Mouse (Mus musculus): ENCODE data around the gene Tmem175. TPM values are rescaled to one million over a fixed set of nuclear protein-coding genes. Genes with fewer than 3 reads are reported as not detected.
A peak's percentile ranks its signal among the peaks of the same experiment; 100 is the strongest.

Tmem175 gene
- total and polyA plus RNA-seq, 2 experiments from 2014 or later = 12.3 to 24.5 TPM

DNA sequence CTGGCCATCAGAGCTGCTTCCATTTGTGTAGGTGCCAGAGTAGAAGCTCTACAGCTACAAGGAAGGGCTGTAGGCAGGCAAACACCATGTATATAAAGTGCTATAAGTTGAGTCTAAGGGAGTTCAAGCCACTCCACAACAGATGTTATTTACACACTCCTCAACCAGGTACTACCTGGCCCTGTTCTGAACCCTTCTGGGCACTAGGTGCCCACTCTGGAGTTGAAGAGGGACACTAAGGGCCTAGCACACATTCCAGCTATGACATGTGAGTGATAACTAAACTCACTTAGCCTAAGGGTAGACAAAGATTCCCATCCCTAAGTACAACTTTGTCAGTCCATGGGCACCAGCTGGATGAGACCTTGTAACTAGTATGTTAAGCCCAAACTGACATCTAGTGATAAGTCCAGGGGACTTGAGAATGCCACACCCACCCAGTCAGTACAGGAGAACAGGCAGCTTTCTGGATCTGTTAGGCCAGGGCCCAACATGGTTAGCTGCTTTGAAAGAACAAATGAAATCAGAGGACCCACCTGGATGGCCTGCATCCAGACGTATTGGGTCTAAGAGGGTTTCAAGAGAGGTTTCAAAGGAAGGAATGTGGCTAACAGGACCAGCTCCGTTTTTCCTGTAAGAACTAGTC, 18.4 kb downstream of the Tmem175 start:
- no peak for TF ChIP-seq CTCF (IDR thresholded peaks at IDR 0.05; ENCODE audit: low read depth)
- no peak for TF ChIP-seq EP300 (IDR thresholded peaks at IDR 0.05; ENCODE audit: low read depth)
- no peaks in the 10 kb centered on the region for H3K4me1 ChIP-seq (ENCODE audit: control insufficient read depth, insufficient read depth)
- H3K4me2 ChIP-seq (ENCODE audit: low read depth, low read length) = no peak overlapping the region
- no peak overlapping the region for H3K27ac ChIP-seq (ENCODE audit: low read depth)
- no peak for DNase-seq (ENCODE audit: low spot score)
- no peak overlapping the region for H3K9ac ChIP-seq (replicated peaks; ENCODE audit: low read depth, low read length)
- H3K36me3 ChIP-seq (replicated peaks; ENCODE audit: control insufficient read depth, insufficient read depth, low read length) = peaks cover 66% of the 10 kb centered on the region
- no peak for ATAC-seq (ENCODE audit: insufficient read depth, low read depth)
- no peak overlapping the region for H3K4me3 ChIP-seq (ENCODE audit: low read depth, low read length)
- WGBS = 78% methylated on average over 2 of the region's 2 CpGs
- no peaks in the 10 kb centered on the region for H3K9me3 ChIP-seq (replicated peaks; ENCODE audit: control insufficient read depth, low read length)
- no peaks in the 10 kb centered on the region for H3K27me3 ChIP-seq (ENCODE audit: control insufficient read depth, insufficient read depth, low read length)

DNA sequence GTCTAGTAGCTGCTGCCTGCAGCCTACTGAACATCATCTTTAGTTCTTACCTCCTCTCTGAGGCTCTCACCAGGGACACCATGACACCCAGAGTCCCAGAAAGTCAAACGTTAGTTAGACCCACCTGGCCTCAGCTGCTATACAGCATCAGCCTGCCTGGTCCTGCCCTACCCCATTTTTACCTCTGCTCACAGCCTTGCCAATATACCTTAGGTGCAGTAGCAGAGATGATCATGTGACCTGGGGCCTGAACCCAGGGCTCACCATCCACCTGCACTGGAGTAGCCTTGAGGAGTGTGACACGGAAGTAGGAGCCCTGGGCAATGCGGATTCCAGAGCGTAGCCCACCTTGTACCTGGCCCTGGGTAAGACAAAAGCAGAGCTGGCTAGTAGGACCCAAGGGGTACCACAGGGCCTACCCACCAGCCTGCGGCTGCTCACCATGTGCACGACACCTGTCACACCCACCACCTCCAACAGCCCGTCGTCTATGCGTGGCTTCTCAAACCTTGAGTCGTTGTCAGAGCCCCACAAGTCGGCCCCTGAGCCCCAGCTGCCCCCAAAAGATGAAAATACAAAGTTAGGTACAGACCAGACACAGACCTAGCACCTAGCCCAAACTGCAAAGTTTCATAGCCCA, 19.5 kb downstream of the Tmem175 start:
- H3K9me3 ChIP-seq (replicated peaks; ENCODE audit: control insufficient read depth, low read length) = no peaks in the 10 kb centered on the region
- no peak overlapping the region for H3K4me2 ChIP-seq (ENCODE audit: low read depth, low read length)
- ATAC-seq (ENCODE audit: insufficient read depth, low read depth) (no peak), DNase-seq (ENCODE audit: low spot score) (no peak)
- no peak overlapping the region for H3K9ac ChIP-seq (replicated peaks; ENCODE audit: low read depth, low read length)
- H3K27me3 ChIP-seq (ENCODE audit: control insufficient read depth, insufficient read depth, low read length) = no peaks in the 10 kb centered on the region
- H3K27ac ChIP-seq (ENCODE audit: low read depth) = no peak overlapping the region
- no peak overlapping the region for H3K4me3 ChIP-seq (ENCODE audit: low read depth, low read length)
- 89% methylated on average over 11 of the region's 11 CpGs for WGBS
- peaks cover 73% of the 10 kb centered on the region for H3K36me3 ChIP-seq (replicated peaks; ENCODE audit: control insufficient read depth, insufficient read depth, low read length)
- TF ChIP-seq EP300 (IDR thresholded peaks at IDR 0.05; ENCODE audit: low read depth) = no peak
- TF ChIP-seq CTCF (IDR thresholded peaks at IDR 0.05; ENCODE audit: low read depth) = no peak
- H3K4me1 ChIP-seq (ENCODE audit: control insufficient read depth, insufficient read depth) = no peaks in the 10 kb centered on the region

DNA sequence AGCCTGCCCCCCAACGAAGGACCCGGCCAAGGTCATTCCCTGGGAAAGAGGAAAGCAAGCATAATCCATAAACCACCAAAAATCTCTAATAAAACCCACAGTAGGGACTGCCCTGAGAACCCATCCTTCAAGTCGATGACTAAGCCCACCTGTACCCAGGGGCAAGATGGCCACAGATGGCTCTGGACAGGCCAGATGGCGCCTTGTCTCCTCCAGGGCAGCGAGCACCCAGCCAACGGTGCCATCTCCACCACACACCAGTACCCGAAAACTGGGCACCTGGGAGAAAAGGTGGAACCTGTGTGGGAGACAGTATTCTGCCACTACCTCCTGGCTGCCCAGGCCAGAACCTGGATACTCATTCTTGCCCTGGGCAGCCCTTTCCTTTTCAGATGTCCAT, 20.8 kb downstream of the Tmem175 start:
- no peak for ATAC-seq (ENCODE audit: insufficient read depth, low read depth)
- TF ChIP-seq CTCF (IDR thresholded peaks at IDR 0.05; ENCODE audit: low read depth) = no peak
- TF ChIP-seq EP300 (IDR thresholded peaks at IDR 0.05; ENCODE audit: low read depth) = no peak
- H3K27me3 ChIP-seq (ENCODE audit: control insufficient read depth, insufficient read depth, low read length) = no peaks in the 10 kb centered on the region
- H3K9me3 ChIP-seq (replicated peaks; ENCODE audit: control insufficient read depth, low read length) = no peaks in the 10 kb centered on the region
- H3K4me2 ChIP-seq (ENCODE audit: low read depth, low read length) = no peak overlapping the region
- no peak overlapping the region for H3K9ac ChIP-seq (replicated peaks; ENCODE audit: low read depth, low read length)
- no peak overlapping the region for H3K4me3 ChIP-seq (ENCODE audit: low read depth, low read length)
- H3K4me1 ChIP-seq (ENCODE audit: control insufficient read depth, insufficient read depth) = no peaks in the 10 kb centered on the region
- peaks cover 77% of the 10 kb centered on the region for H3K36me3 ChIP-seq (replicated peaks; ENCODE audit: control insufficient read depth, insufficient read depth, low read length)
- 87% methylated on average over 7 of the region's 7 CpGs for WGBS
- DNase-seq (ENCODE audit: low spot score) = no peak
- H3K27ac ChIP-seq (ENCODE audit: low read depth) = no peak overlapping the region

- Histone ChIP-seq H3K4me3 (ENCODE audit: low read depth, low read length) (no peak overlapping the region), H3K27ac (ENCODE audit: low read depth) (no peak overlapping the region), H3K4me1 (ENCODE audit: control insufficient read depth, insufficient read depth) (no peaks in the 10 kb centered on the region), H3K4me2 (ENCODE audit: low read depth, low read length) (no peak overlapping the region), H3K27me3 (ENCODE audit: control insufficient read depth, insufficient read depth, low read length) (no peaks in the 10 kb centered on the region), H3K9me3 (replicated peaks; ENCODE audit: control insufficient read depth, low read length) (no peaks in the 10 kb centered on the region), H3K36me3 (replicated peaks; ENCODE audit: control insufficient read depth, insufficient read depth, low read length) (peaks cover 77% of the 10 kb centered on the region), H3K9ac (replicated peaks; ENCODE audit: low read depth, low read length) (no peak overlapping the region)
- no peak for DNase-seq (ENCODE audit: low spot score)
- WGBS = 81% methylated on average over 5 of the region's 5 CpGs
- ATAC-seq (ENCODE audit: insufficient read depth, low read depth) = no peak
- TF ChIP-seq EP300 (IDR thresholded peaks at IDR 0.05; ENCODE audit: low read depth) = no peak
- TF ChIP-seq CTCF (IDR thresholded peaks at IDR 0.05; ENCODE audit: low read depth) = no peak
These were observed 21.7 kb downstream of the Tmem175 start for GRCm38 (mm10) chr5:108651136-108651720.

- no peak overlapping the region for H3K4me2 ChIP-seq (ENCODE audit: low read depth, low read length)
- peaks cover 77% of the 10 kb centered on the region for H3K36me3 ChIP-seq (replicated peaks; ENCODE audit: control insufficient read depth, insufficient read depth, low read length)
- no peaks in the 10 kb centered on the region for H3K9me3 ChIP-seq (replicated peaks; ENCODE audit: control insufficient read depth, low read length)
- TF ChIP-seq CTCF (IDR thresholded peaks at IDR 0.05; ENCODE audit: low read depth) (peak; percentile 69), EP300 (IDR thresholded peaks at IDR 0.05; ENCODE audit: low read depth) (no peak)
- ATAC-seq (ENCODE audit: insufficient read depth, low read depth) (no peak; the same call in 1 of the 2 replicates), DNase-seq (ENCODE audit: low spot score) (no peak)
- no peak overlapping the region for H3K4me3 ChIP-seq (ENCODE audit: low read depth, low read length)
- no peaks in the 10 kb centered on the region for H3K27me3 ChIP-seq (ENCODE audit: control insufficient read depth, insufficient read depth, low read length)
- no peak overlapping the region for H3K9ac ChIP-seq (replicated peaks; ENCODE audit: low read depth, low read length)
- WGBS = 45% methylated on average over 1 of the region's 1 CpGs
- H3K27ac ChIP-seq (ENCODE audit: low read depth) = no peak overlapping the region
- no peaks in the 10 kb centered on the region for H3K4me1 ChIP-seq (ENCODE audit: control insufficient read depth, insufficient read depth)
These were observed 22.3 kb downstream of the Tmem175 start for GRCm38 (mm10) chr5:108651823-108652222.
